Mouse (Mus musculus) E14TG2a.4 (cell line): ENCODE measurements around the gene Zscan5b.
A peak's percentile ranks its signal among the peaks of the same experiment; 100 is the strongest.

Experiments
- H3K27me3 ChIP-seq: 2 replicates; pipeline ENCODE4 v1.6.1; 2014; ENCODE audit warnings: low read length, control low read depth; ENCODE audit not compliant: insufficient read depth
- H3K36me3 ChIP-seq: 2 replicates; pipeline ENCODE4 v1.6.1; 2014; ENCODE audit warnings: low read length, control low read depth; ENCODE audit not compliant: insufficient read depth
- H3K4me1 ChIP-seq: replicated peaks from 2 replicates; pipeline ENCODE4 v1.6.1; 2014; ENCODE audit warnings: low read depth, low read length, control low read depth
- H3K4me3 ChIP-seq: replicated peaks from 2 replicates; pipeline ENCODE4 v1.5.1; 2014; ENCODE audit warnings: mild to moderate bottlenecking, low read length
- H3K9me3 ChIP-seq: 2 replicates; pipeline ENCODE4 v1.6.1; 2014; ENCODE audit warnings: low read length, control low read depth
- CTCF ChIP-seq: conservative IDR thresholded peaks from 2 replicates; pipeline ENCODE4 v1.5.1; 2014; ENCODE audit warnings: low read length
- NANOG ChIP-seq: IDR thresholded peaks from 2 replicates; pipeline ENCODE4 v1.6.1; 2014; ENCODE audit warnings: borderline replicate concordance, low read length, mixed read lengths
- POU5F1 ChIP-seq: IDR thresholded peaks from 2 replicates; pipeline ENCODE4 v1.6.1; 2014; ENCODE audit warnings: low read length, borderline replicate concordance

The Zscan5b gene

GRCm38 (mm10) chr7:6285366-6285765 is 63.3 kb downstream of the Zscan5b start:
- TF ChIP-seq CTCF = no peak
- H3K4me1 ChIP-seq = peaks cover 60% of the 10 kb centered on the region
- H3K27me3 ChIP-seq = no peaks in the 10 kb centered on the region
- H3K36me3 ChIP-seq = peaks cover 4% of the 10 kb centered on the region; the same call in 1 of the 2 replicates
- no peaks in the 10 kb centered on the region for H3K9me3 ChIP-seq
- no peak overlapping the region for H3K4me3 ChIP-seq

GRCm38 (mm10) chr7:6285842-6286705 is 64.0 kb downstream of the Zscan5b start, which contains the start of gene Zfp667:
Gene Zfp667, plus strand, starts transcription at chr7:6286579.
- TF ChIP-seq POU5F1 (no peak), CTCF (no peak), NANOG (no peak)
- H3K4me3 ChIP-seq = peak within 1 kb of the TSS; percentile 82
- peaks cover 4% of the 10 kb centered on the region; the same call in 1 of the 2 replicates for H3K36me3 ChIP-seq
- H3K4me1 ChIP-seq = peaks cover 54% of the 10 kb centered on the region
- H3K27me3 ChIP-seq = no peaks in the 10 kb centered on the region
- H3K9me3 ChIP-seq = no peaks in the 10 kb centered on the region

- TF ChIP-seq POU5F1 = no peak
- 0 out of 2 replicates have a peak, but pooled peaks have one; percentile 9 for TF ChIP-seq NANOG
- Histone ChIP-seq H3K4me3 (peak overlapping the region; percentile 82), H3K9me3 (no peaks in the 10 kb centered on the region), H3K4me1 (peaks cover 45% of the 10 kb centered on the region), H3K27me3 (no peaks in the 10 kb centered on the region), H3K36me3 (peaks cover 4% of the 10 kb centered on the region; the same call in 1 of the 2 replicates)
These were observed 64.9 kb downstream of the Zscan5b start for GRCm38 (mm10) chr7:6286921-6287531.
